Mouse (Mus musculus) spleen, adult 2 months (tissue): ENCODE results near the gene Stx3.
A peak's percentile ranks its signal among the peaks of the same experiment; 100 is the strongest.

ENCODE experiments used
- CTCF ChIP-seq: fragments of 200-500 bp; IDR thresholded peaks from 2 replicates; pipeline ENCODE4 v1.5.1; 2011; ENCODE audit warnings: mild to moderate bottlenecking, inconsistent platforms; ENCODE audit not compliant: insufficient read depth, insufficient read length, insufficient replicate concordance; ENCODE audit errors: extremely low read depth
- POLR2A ChIP-seq: fragments of 200-500 bp; IDR thresholded peaks from 2 replicates; pipeline ENCODE4 v1.6.1; 2011; ENCODE audit warnings: low read depth, low read length, inconsistent platforms

DNA sequence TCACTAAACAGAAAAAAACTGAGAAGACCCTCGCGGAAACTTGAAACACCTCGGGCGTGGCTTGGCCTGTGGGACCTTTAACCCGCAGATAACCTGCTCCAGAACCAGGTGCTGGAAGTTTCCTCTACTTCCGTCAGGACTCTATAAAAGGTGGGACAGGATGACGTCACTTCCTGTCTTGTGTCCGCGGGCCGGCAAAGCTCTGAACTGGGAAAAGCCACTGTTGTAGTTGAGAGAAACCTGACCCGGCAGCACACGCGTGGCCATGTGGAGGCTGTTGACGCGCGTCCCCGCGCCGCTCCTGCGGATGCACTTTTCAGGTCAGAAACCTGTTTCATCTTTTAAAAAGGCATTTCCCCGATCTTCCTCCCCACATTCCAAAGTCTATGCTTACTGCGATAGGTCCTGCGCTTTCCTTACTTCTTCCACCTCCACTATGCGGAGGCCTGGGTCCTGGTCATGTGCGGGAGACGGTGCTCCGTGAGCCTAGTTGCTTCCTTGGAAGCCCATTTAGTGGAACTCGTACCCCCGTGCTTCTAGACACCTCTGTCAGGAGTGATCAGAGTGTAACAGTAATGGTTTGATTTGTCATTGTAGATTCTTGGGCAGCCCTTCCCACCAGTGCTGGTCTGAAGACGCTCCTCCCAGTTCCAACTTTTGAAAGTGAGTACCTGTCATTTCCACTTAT, 48.9 kb downstream of the Stx3 start, which contains the start of gene Mrpl16:
- TF ChIP-seq CTCF (no peak), POLR2A (peak; percentile 19; the same call in 1 of the 2 replicates)
